Mouse (Mus musculus): ENCODE measurements around the gene Kcnj14. TPM values are rescaled to one million over a fixed set of nuclear protein-coding genes. Genes with fewer than 3 reads are reported as not detected.
A peak's percentile ranks its signal among the peaks of the same experiment; 100 is the strongest.

The Kcnj14 gene
- polyA plus RNA-seq, 1 experiment from 2014 or later, result 1.7 TPM

GRCm38 (mm10) chr7:45793969-45794585, 30.5 kb downstream of the Kcnj14 start:
- no peak for ATAC-seq (ENCODE audit: insufficient number of reproducible peaks, low FRiP score, low TSS enrichment, low read depth)
- Histone ChIP-seq H3K36me3 (peaks cover 36% of the 10 kb centered on the region), H3K4me1 (peaks cover 15% of the 10 kb centered on the region), H3K4me2 (replicated peaks) (no peak overlapping the region), H3K9me3 (replicated peaks) (no peaks in the 10 kb centered on the region), H3K4me3 (replicated peaks) (no peak overlapping the region), H3K9ac (no peak overlapping the region), H3K27me3 (peaks cover 21% of the 10 kb centered on the region), H3K27ac (replicated peaks) (no peak overlapping the region)
- 90% methylated on average over 43 of the region's 44 CpGs for WGBS

GRCm38 (mm10) chr7:45793240-45793639, 31.3 kb downstream of the Kcnj14 start:
- ATAC-seq (ENCODE audit: insufficient number of reproducible peaks, low FRiP score, low TSS enrichment, low read depth), result no peak
- Histone ChIP-seq H3K9me3 (replicated peaks) (no peaks in the 10 kb centered on the region), H3K4me1 (peaks cover 10% of the 10 kb centered on the region), H3K4me3 (replicated peaks) (no peak overlapping the region), H3K27ac (replicated peaks) (no peak overlapping the region), H3K9ac (no peak overlapping the region), H3K4me2 (replicated peaks) (no peak overlapping the region), H3K27me3 (peaks cover 15% of the 10 kb centered on the region), H3K36me3 (peaks cover 39% of the 10 kb centered on the region)
- 84% methylated on average over 24 of the region's 24 CpGs for WGBS

- H3K4me3 ChIP-seq (replicated peaks), result no peak overlapping the region
- no peak overlapping the region for H3K9ac ChIP-seq
- H3K9me3 ChIP-seq (replicated peaks), result no peaks in the 10 kb centered on the region
- H3K36me3 ChIP-seq, result peaks cover 39% of the 10 kb centered on the region
- WGBS, result 76% methylated on average over 17 of the region's 17 CpGs
- H3K27me3 ChIP-seq, result peaks cover 2% of the 10 kb centered on the region
- no peak overlapping the region for H3K27ac ChIP-seq (replicated peaks)
- H3K4me2 ChIP-seq (replicated peaks), result no peak overlapping the region
- ATAC-seq (ENCODE audit: insufficient number of reproducible peaks, low FRiP score, low TSS enrichment, low read depth), result no peak
- peaks cover 7% of the 10 kb centered on the region for H3K4me1 ChIP-seq
These were observed 32.7 kb downstream of the Kcnj14 start for GRCm38 (mm10) chr7:45791756-45792490.

GRCm38 (mm10) chr7:45790721-45791120, 33.9 kb downstream of the Kcnj14 start:
- no peak overlapping the region; the same call in 1 of the 2 replicates for H3K9ac ChIP-seq
- no peak overlapping the region for H3K27ac ChIP-seq (replicated peaks)
- peaks cover 39% of the 10 kb centered on the region for H3K36me3 ChIP-seq

GRCm38 (mm10) chr7:45787642-45788041, 36.9 kb downstream of the Kcnj14 start:
- no peak overlapping the region for H3K4me2 ChIP-seq (replicated peaks)
- 88% methylated on average over 22 of the region's 22 CpGs for WGBS
- no peaks in the 10 kb centered on the region for H3K27me3 ChIP-seq
- H3K9ac ChIP-seq, result no peak overlapping the region
- no peak overlapping the region for H3K27ac ChIP-seq (replicated peaks)
- H3K4me1 ChIP-seq, result peaks cover 43% of the 10 kb centered on the region
- no peak overlapping the region for H3K4me3 ChIP-seq (replicated peaks)
- H3K9me3 ChIP-seq (replicated peaks), result no peaks in the 10 kb centered on the region
- peaks cover 19% of the 10 kb centered on the region for H3K36me3 ChIP-seq
- no peak for ATAC-seq (ENCODE audit: insufficient number of reproducible peaks, low FRiP score, low TSS enrichment, low read depth)

More at GRCm38 (mm10) chr7:45790721-45791120, 33.9 kb downstream of the Kcnj14 start:
- Histone ChIP-seq H3K4me1 (peaks cover 19% of the 10 kb centered on the region), H3K4me2 (replicated peaks) (no peak overlapping the region), H3K9me3 (replicated peaks) (no peaks in the 10 kb centered on the region), H3K4me3 (replicated peaks) (no peak overlapping the region), H3K27me3 (no peaks in the 10 kb centered on the region)
- ATAC-seq (ENCODE audit: insufficient number of reproducible peaks, low FRiP score, low TSS enrichment, low read depth), result no peak
- WGBS, result 65% methylated on average over 6 of the region's 6 CpGs

GRCm38 (mm10) chr7:45786661-45787413, 37.7 kb downstream of the Kcnj14 start:
- Histone ChIP-seq H3K27ac (replicated peaks) (peak overlapping the region; percentile 48; the same call in 1 of the 2 replicates), H3K9ac (peak overlapping the region; percentile 15; the same call in 1 of the 2 replicates), H3K4me3 (replicated peaks) (peak overlapping the region; percentile 66), H3K9me3 (replicated peaks) (no peaks in the 10 kb centered on the region), H3K27me3 (no peaks in the 10 kb centered on the region), H3K4me1 (peaks cover 43% of the 10 kb centered on the region), H3K36me3 (peaks cover 19% of the 10 kb centered on the region), H3K4me2 (replicated peaks) (peak overlapping the region; percentile 96)
- WGBS, result 9% methylated on average over 17 of the region's 17 CpGs
- ATAC-seq (ENCODE audit: insufficient number of reproducible peaks, low FRiP score, low TSS enrichment, low read depth), result peak; percentile 35; the same call in 1 of the 2 replicates

GRCm38 (mm10) chr7:45786136-45786578, 38.4 kb downstream of the Kcnj14 start:
- under 1% methylated on average over 14 of the region's 14 CpGs for WGBS
- peak overlapping the region; percentile 44; the same call in 1 of the 2 replicates for H3K27ac ChIP-seq (replicated peaks)

GRCm38 (mm10) chr7:45785388-45786135, 39.0 kb downstream of the Kcnj14 start:
- Histone ChIP-seq H3K27ac (replicated peaks) (peak overlapping the region; percentile 44; the same call in 1 of the 2 replicates), H3K4me3 (replicated peaks) (peak overlapping the region; percentile 66), H3K4me2 (replicated peaks) (peak overlapping the region; percentile 96), H3K9me3 (replicated peaks) (no peaks in the 10 kb centered on the region), H3K27me3 (no peaks in the 10 kb centered on the region), H3K4me1 (peaks cover 43% of the 10 kb centered on the region), H3K9ac (peak overlapping the region; percentile 47), H3K36me3 (peaks cover 14% of the 10 kb centered on the region)
- under 1% methylated on average over 39 of the region's 42 CpGs for WGBS
- ATAC-seq (ENCODE audit: insufficient number of reproducible peaks, low FRiP score, low TSS enrichment, low read depth), result no peak; the same call in 1 of the 2 replicates

More at GRCm38 (mm10) chr7:45786136-45786578, 38.4 kb downstream of the Kcnj14 start:
- H3K27me3 ChIP-seq, result no peaks in the 10 kb centered on the region
- H3K4me1 ChIP-seq, result peaks cover 43% of the 10 kb centered on the region
- peak; percentile 55 for ATAC-seq (ENCODE audit: insufficient number of reproducible peaks, low FRiP score, low TSS enrichment, low read depth)
- peaks cover 19% of the 10 kb centered on the region for H3K36me3 ChIP-seq
- H3K4me2 ChIP-seq (replicated peaks), result peak overlapping the region; percentile 96
- peak overlapping the region; percentile 66 for H3K4me3 ChIP-seq (replicated peaks)
- no peaks in the 10 kb centered on the region for H3K9me3 ChIP-seq (replicated peaks)
- H3K9ac ChIP-seq, result peak overlapping the region; percentile 47

- Histone ChIP-seq H3K36me3 (peaks cover 7% of the 10 kb centered on the region), H3K9ac (peak within 1 kb of the TSS; percentile 47), H3K27me3 (no peaks in the 10 kb centered on the region), H3K4me2 (replicated peaks) (peak within 1 kb of the TSS; percentile 96), H3K4me1 (peaks cover 43% of the 10 kb centered on the region), H3K4me3 (replicated peaks) (peak within 1 kb of the TSS; percentile 66), H3K27ac (replicated peaks) (peak within 1 kb of the TSS; percentile 44), H3K9me3 (replicated peaks) (no peaks in the 10 kb centered on the region)
- 19% methylated on average over 20 of the region's 20 CpGs for WGBS
- ATAC-seq (ENCODE audit: insufficient number of reproducible peaks, low FRiP score, low TSS enrichment, low read depth), result no peak; the same call in 1 of the 2 replicates
These were observed 39.8 kb downstream of the Kcnj14 start, which contains the start of gene Sult2b1 for GRCm38 (mm10) chr7:45784524-45785372. Gene Sult2b1 (minus strand): TSS chr7:45784669.
